Mouse (Mus musculus) heart, embryonic 10.5 days (tissue): ENCODE measurements at regions not wholly inside any gene's neighbourhood (a gene's known extent, or its start where the extent isn't known, plus 50 kb on each side); places are given as distances from the start of the nearest gene placed in this dataset.

Experiments
- DNase-seq: peaks from one replicate; pipeline ENCODE4 v3.0.0-alpha.2; 2017; ENCODE audit warnings: low spot score
- H3K27ac ChIP-seq: fragments of 300-500 bp; sonication (generic); 2 replicates; pipeline ENCODE4 v1.5.1; 2016; ENCODE audit warnings: mild to moderate bottlenecking
- H3K27me3 ChIP-seq: fragments of 300-500 bp; sonication (generic); 2 replicates; pipeline ENCODE4 v1.6.1; 2016; ENCODE audit warnings: mild to moderate bottlenecking; ENCODE audit not compliant: poor library complexity, insufficient read depth, severe bottlenecking
- H3K36me3 ChIP-seq: fragments of 300-500 bp; sonication (generic); 2 replicates; pipeline ENCODE4 v1.6.1; 2016; ENCODE audit warnings: mild to moderate bottlenecking, moderate library complexity
- H3K4me1 ChIP-seq: fragments of 300-500 bp; sonication (generic); 2 replicates; pipeline ENCODE4 v1.6.1; 2016; ENCODE audit warnings: mild to moderate bottlenecking
- H3K4me3 ChIP-seq: fragments of 300-500 bp; sonication (generic); 2 replicates; pipeline ENCODE4 v1.5.1; 2016; ENCODE audit warnings: mild to moderate bottlenecking, moderate library complexity
- H3K9me3 ChIP-seq: fragments of 300-500 bp; sonication (generic); 2 replicates; pipeline ENCODE4 v1.6.1; 2016; ENCODE audit warnings: mild to moderate bottlenecking, moderate library complexity
- WGBS: fragments of 180-500 bp; shearing (Covaris S2); methylation state at CpG from one replicate; pipeline ENCODE4 v1.1.7; 2016; 5-methylcytosine and 5-hydroxymethylcytosine counted together

DNA sequence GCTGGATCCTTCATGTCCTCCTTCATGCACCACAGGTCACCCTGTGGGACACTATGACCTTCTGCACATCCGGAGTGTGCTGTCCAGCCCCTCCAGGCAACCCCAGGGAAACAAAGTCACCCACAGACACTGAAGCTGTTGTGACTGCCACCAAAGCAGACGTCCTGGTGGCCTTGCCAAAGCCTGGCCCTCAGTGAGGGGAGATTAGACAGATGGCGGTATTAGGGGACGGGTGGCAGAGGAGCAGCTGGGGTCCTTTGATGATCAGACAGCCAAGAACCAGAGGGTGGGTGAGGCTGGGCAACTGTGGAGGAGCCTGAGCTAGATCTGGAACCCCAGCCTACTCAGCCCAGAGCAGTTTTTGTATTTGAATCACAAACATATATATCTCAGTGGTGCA lies 448.9 kb downstream of the Prss52 start:
- DNase-seq = no peak
- Histone ChIP-seq H3K27me3 (no peaks in the 10 kb centered on the region), H3K4me1 (no peaks in the 10 kb centered on the region), H3K9me3 (no peaks in the 10 kb centered on the region), H3K27ac (no peak overlapping the region), H3K36me3 (no peaks in the 10 kb centered on the region), H3K4me3 (no peak overlapping the region)
- WGBS = 49% methylated on average over 4 of the region's 4 CpGs

DNA sequence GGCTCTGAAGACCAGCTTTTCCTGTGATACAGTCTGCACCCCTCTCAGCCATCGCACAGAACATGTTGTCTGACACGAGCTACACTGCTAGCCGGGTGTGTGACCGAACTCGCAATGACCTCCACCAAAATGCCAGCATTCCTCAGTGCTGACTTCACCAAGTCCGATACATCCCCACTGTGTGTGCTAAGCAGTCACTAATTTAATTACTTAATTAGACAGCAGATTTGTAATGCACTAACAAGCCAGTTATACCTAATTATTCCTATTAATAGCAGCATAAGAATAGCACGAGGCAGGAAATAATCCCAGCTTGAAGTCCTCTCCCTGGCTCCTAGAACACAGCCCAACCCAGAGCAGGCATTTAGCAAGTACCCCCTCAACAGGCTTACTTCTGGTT lies 452.0 kb downstream of the Prss52 start:
- H3K4me1 ChIP-seq = no peaks in the 10 kb centered on the region
- no peaks in the 10 kb centered on the region for H3K36me3 ChIP-seq
- DNase-seq = no peak
- WGBS = 86% methylated on average over 7 of the region's 7 CpGs
- no peak overlapping the region for H3K4me3 ChIP-seq
- H3K27me3 ChIP-seq = no peaks in the 10 kb centered on the region
- no peak overlapping the region for H3K27ac ChIP-seq
- H3K9me3 ChIP-seq = no peaks in the 10 kb centered on the region

DNA sequence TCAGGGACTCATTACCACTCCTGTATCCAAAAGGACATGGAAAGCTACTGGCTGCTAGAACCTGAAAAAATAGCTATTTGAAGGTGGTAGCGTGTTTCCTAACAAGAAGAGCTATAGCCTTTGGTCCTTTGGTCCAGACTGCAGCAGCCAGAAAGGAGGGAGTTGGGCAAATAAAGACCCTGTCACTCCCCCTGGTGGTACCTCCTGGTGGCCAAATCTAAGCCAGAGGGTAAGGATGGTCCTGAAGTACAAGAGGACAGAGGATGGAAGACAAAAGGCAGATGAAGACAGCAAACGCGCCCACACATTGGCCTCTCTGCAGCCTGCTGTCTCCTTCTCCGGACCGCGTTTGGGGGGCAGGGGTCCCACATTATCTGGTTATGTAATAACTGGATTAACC lies 453.4 kb downstream of the Prss52 start:
- DNase-seq = no peak
- no peak overlapping the region for H3K4me3 ChIP-seq
- no peaks in the 10 kb centered on the region for H3K4me1 ChIP-seq
- no peaks in the 10 kb centered on the region for H3K27me3 ChIP-seq
- WGBS = 63% methylated on average over 6 of the region's 6 CpGs
- H3K36me3 ChIP-seq = no peaks in the 10 kb centered on the region
- H3K27ac ChIP-seq = no peak overlapping the region
- no peaks in the 10 kb centered on the region for H3K9me3 ChIP-seq

DNA sequence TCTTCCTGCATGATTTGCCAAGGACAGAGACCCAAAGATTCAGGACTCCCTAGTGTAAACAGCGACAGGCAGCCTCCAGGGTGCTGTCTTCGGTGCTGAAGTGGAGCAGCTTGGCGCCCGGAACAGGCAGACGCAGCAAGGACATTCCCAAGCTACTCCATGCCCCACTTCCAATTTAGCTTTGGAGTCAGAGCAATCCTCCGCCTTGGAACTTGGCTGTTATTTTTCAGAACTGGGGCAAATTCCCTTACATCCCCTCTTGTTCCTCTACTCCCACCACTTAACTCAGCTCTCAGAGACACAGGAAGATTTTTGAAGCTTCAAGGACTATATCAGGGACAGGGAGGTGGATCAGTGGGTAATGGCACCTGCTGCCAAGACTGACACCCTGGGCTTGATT lies 464.6 kb downstream of the Prss52 start:
- Histone ChIP-seq H3K27me3 (no peaks in the 10 kb centered on the region), H3K4me1 (no peaks in the 10 kb centered on the region), H3K9me3 (no peaks in the 10 kb centered on the region), H3K36me3 (no peaks in the 10 kb centered on the region), H3K27ac (no peak overlapping the region), H3K4me3 (no peak overlapping the region)
- 6% methylated on average over 6 of the region's 6 CpGs for WGBS
- DNase-seq = peak; percentile 81

DNA sequence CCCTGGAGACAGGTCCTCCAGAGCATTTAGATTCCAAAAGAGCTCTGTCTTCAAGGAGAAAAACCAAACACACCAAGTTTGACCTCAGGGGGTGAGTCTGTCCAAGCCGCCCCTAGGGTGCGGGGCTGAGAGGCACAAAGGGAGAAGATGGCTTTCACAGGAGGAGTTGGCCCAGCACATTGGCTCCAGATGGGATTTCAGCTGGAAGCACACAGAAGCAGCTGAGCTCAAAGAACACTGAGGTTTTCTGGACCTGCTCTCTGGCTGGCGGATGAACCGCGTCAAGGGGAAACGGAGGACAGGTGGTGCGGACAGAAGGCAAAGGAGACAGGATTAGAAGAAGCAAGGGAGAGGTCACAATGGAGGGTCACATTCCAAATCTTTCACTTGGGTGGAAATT lies 466.9 kb downstream of the Prss52 start:
- no peak for DNase-seq
- H3K27ac ChIP-seq = no peak overlapping the region
- H3K4me1 ChIP-seq = no peaks in the 10 kb centered on the region
- no peak overlapping the region for H3K4me3 ChIP-seq
- WGBS = 83% methylated on average over 7 of the region's 7 CpGs
- H3K27me3 ChIP-seq = 0 out of 2 replicates have a peak, but pooled peaks cover 4% of the 10 kb centered on the region
- no peaks in the 10 kb centered on the region for H3K9me3 ChIP-seq
- H3K36me3 ChIP-seq = no peaks in the 10 kb centered on the region

DNA sequence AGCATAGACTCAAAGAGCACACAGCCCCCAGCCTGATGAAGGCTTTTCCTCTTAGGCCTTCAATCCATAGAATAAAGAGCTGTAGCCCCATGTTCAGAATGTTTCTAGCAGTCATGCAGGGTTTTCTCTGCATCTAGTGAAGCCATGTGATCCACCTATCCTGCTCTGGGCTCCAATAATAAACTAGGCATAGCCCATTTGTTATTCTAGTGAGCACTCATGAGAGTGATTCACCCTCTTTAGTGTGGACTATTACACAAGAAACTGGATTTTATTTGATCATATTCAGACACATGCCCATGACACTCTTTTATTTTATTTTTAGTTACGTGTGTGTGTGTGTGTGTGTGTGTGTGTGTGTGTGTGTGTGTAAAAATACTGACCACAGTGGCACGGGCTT lies 468.7 kb downstream of the Prss52 start:
- H3K9me3 ChIP-seq = no peaks in the 10 kb centered on the region
- WGBS = 60% methylated on average over 2 of the region's 2 CpGs
- no peaks in the 10 kb centered on the region for H3K4me1 ChIP-seq
- no peak overlapping the region for H3K4me3 ChIP-seq
- H3K27me3 ChIP-seq = 0 out of 2 replicates have a peak, but pooled peaks cover 6% of the 10 kb centered on the region
- H3K36me3 ChIP-seq = no peaks in the 10 kb centered on the region
- H3K27ac ChIP-seq = no peak overlapping the region
- DNase-seq = no peak

DNA sequence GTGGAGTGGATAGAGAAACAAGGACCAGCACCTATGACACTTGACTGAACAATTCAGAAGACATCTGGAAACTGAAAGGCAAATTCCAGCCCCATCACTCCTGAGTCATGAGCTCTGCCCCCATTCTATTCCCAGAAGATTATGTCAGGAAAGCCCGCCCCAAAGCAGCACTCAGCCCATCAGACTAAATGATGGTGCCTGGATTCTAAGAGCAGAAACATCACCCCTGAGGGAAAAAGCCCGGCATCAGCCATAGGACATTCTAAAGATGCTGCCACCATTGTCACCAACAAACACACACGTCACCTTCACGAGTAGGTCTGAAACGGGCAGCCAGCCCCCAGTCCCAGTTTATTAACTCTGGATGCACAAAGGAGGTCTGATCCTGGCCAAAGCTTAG lies 469.7 kb downstream of the Prss52 start:
- Histone ChIP-seq H3K27ac (no peak overlapping the region), H3K9me3 (no peaks in the 10 kb centered on the region)

DNA sequence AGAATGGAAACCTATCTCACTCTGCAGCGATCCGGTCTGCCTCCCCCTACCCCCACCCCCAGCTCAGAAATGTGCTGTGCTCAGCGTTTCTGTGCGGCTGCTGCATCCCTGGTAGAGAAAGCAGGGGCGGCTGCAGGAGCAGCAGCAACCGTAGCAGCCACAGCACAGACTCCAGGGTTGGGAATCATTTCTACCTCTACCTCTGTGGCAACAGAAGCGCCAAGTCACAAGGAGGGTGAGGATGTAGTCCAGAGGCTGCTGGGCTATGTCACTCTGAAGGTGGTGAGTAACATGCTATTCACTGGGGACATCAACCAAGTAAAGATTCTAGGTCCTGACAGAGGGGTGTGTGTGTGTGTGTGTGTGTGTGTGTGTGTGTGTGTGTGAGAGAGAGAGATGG lies 470.2 kb downstream of the Prss52 start:
- no peak overlapping the region for H3K4me3 ChIP-seq
- no peak for DNase-seq
- 58% methylated on average over 7 of the region's 7 CpGs for WGBS

More for the DNA sequence above, 469.7 kb downstream of the Prss52 start:
- Histone ChIP-seq H3K4me3 (no peak overlapping the region), H3K27me3 (0 out of 2 replicates have a peak, but pooled peaks cover 6% of the 10 kb centered on the region), H3K36me3 (no peaks in the 10 kb centered on the region), H3K4me1 (no peaks in the 10 kb centered on the region)
- 70% methylated on average over 5 of the region's 5 CpGs for WGBS
- DNase-seq = no peak

DNA sequence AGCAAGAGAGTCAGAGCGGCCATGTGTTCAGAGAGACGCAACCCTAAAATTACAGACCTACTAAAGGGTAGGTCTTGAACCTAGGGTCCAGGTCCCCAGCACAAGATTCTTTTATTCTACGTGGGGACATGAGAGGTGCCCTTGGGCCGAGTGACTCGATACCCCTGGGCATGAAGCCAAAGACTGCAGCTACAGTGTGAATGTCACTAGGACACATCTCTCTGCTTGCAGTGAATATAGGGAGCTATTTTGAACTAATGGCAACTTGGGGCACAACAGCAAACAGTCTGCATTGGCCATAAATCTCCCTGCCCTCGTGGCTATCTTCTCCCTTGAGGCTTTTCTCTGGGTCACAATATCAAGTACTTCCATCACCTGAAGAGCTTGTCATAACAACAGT lies 470.7 kb downstream of the Prss52 start:
- H3K36me3 ChIP-seq = no peaks in the 10 kb centered on the region
- no peaks in the 10 kb centered on the region for H3K9me3 ChIP-seq
- H3K27me3 ChIP-seq = peaks cover 15% of the 10 kb centered on the region; the same call in 1 of the 2 replicates
- WGBS = 74% methylated on average over 6 of the region's 6 CpGs
- no peak for DNase-seq
- no peak overlapping the region for H3K4me3 ChIP-seq
- H3K4me1 ChIP-seq = no peaks in the 10 kb centered on the region
- H3K27ac ChIP-seq = no peak overlapping the region

More for the DNA sequence above, 470.2 kb downstream of the Prss52 start:
- no peaks in the 10 kb centered on the region for H3K9me3 ChIP-seq
- H3K4me1 ChIP-seq = no peaks in the 10 kb centered on the region
- H3K27me3 ChIP-seq = peaks cover 10% of the 10 kb centered on the region; the same call in 1 of the 2 replicates
- no peak overlapping the region for H3K27ac ChIP-seq
- no peaks in the 10 kb centered on the region for H3K36me3 ChIP-seq

DNA sequence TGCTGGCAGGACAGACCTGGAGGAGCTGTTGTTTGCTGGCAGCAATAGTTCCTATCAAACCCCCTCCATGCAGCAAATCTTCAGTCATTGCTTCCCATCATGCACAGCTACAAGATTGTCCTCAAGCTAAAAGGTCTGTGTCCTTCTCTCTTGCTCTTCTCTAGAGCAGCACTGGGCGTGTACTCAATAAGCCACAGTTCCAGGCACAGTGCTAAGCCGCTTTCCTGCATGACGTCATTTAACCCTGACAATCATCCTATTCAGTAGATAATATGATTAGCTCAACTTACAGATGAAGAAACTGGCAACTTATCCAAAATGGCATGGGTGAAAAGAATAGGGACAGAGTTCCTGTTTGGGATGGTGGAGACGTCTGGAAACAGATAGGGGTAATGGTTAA lies 471.9 kb downstream of the Prss52 start:
- H3K27me3 ChIP-seq = peaks cover 27% of the 10 kb centered on the region
- H3K27ac ChIP-seq = no peak overlapping the region
- H3K4me3 ChIP-seq = no peak overlapping the region
- no peaks in the 10 kb centered on the region for H3K9me3 ChIP-seq
- 59% methylated on average over 4 of the region's 4 CpGs for WGBS
- H3K36me3 ChIP-seq = no peaks in the 10 kb centered on the region
- H3K4me1 ChIP-seq = no peaks in the 10 kb centered on the region
- DNase-seq = no peak

DNA sequence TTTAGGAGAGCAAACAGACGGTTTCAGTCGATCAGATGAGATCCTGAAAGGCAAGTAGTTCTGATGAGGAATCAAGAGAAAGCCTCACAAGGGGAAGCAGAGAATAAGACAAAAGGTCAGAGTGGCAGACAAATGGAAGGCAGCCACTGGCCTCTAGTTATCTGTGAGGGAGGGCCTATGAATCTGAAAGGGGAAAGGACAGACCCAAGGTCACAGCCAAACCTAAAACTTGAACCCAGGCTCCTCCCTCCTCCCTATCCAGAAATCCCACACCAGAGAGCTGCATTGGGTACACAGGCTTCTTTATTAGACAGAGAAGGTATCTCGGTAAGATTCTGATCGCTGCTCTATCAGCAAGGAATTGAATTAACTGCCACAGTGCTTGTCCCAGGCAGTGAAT lies 476.0 kb downstream of the Prss52 start:
- WGBS = 73% methylated on average over 4 of the region's 4 CpGs
- H3K4me1 ChIP-seq = no peaks in the 10 kb centered on the region
- no peak for DNase-seq
- no peak overlapping the region for H3K4me3 ChIP-seq
- no peaks in the 10 kb centered on the region for H3K9me3 ChIP-seq
- H3K27ac ChIP-seq = no peak overlapping the region
- H3K36me3 ChIP-seq = no peaks in the 10 kb centered on the region
- H3K27me3 ChIP-seq = peaks cover 67% of the 10 kb centered on the region

DNA sequence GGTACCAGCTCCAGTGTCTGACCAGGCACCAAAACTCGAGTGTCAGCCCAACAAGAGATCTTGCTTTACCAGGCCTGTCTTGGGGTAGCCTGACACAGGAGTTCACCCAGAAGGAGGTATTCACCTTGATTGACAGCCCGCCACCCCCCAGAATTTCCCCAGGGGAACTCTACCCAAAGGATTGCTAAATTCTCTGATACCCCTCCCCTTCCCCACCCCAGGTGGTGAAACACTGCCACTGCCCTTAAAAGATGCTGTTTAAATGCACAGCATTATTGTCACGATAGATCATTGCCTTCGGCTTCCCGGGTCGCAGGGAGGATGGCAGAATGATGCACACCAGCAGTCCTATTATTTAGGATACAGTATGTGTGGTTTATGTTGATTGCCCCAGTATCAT lies 476.8 kb downstream of the Prss52 start:
- Histone ChIP-seq H3K36me3 (no peaks in the 10 kb centered on the region), H3K9me3 (no peaks in the 10 kb centered on the region), H3K4me1 (peaks cover 3% of the 10 kb centered on the region; the same call in 1 of the 2 replicates), H3K27ac (no peak overlapping the region), H3K4me3 (no peak overlapping the region), H3K27me3 (peaks cover 71% of the 10 kb centered on the region)
- WGBS = 45% methylated on average over 6 of the region's 6 CpGs
- DNase-seq = no peak

DNA sequence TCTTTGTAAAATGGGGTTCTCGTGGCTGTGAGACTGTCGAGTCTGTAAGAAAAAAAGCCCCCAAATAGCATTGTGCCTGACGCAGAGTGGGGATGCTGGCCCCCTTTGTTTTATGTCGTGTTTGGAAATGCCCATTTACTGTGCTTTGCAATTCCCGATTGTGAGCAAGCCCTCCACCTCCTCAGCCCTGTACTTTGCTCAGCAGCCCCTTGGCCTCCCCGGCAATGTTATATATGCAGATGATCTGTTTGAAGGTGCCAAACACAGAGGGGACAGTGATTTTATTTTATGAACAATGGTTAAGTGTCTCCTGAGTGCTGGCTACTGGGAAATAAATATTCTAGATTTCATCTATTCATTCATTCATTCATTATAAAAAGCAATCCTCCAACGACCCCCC lies 477.6 kb downstream of the Prss52 start:
- peaks cover 77% of the 10 kb centered on the region for H3K27me3 ChIP-seq
- DNase-seq = no peak
- H3K4me3 ChIP-seq = no peak overlapping the region
- 30% methylated on average over 7 of the region's 7 CpGs for whole genome bisulfite sequencing
- H3K9me3 ChIP-seq = no peaks in the 10 kb centered on the region
- peaks cover 4% of the 10 kb centered on the region for H3K4me1 ChIP-seq
- no peak overlapping the region for H3K27ac ChIP-seq
- no peaks in the 10 kb centered on the region for H3K36me3 ChIP-seq

DNA sequence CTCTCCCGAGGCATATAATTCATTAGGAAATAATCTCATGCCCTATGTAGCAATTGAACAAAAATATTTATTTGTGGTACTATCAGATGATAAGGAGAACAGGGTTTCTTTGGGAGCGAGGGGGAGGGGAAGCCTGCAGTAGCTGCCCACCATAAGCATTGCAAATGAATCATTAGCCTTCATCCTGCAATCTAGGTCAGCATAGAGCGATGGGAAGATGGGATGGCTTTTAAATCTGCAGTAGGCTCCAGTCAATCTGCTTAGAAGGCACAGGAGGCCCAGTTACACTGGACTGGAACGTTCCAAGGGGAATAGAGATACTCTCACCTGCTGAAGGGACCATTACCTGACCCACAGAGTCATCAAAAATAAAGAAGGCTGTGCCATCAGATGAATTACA lies 478.7 kb downstream of the Prss52 start:
- no peak overlapping the region for H3K4me3 ChIP-seq

More for the DNA sequence above, 478.7 kb downstream of the Prss52 start:
- Histone ChIP-seq H3K27me3 (peaks cover 88% of the 10 kb centered on the region), H3K4me1 (peaks cover 16% of the 10 kb centered on the region), H3K27ac (no peak overlapping the region), H3K36me3 (no peaks in the 10 kb centered on the region), H3K9me3 (no peaks in the 10 kb centered on the region)
- 34% methylated on average over 4 of the region's 4 CpGs for WGBS
- DNase-seq = no peak
